Mouse (Mus musculus): ENCODE results near the gene Ech1.

DNA sequence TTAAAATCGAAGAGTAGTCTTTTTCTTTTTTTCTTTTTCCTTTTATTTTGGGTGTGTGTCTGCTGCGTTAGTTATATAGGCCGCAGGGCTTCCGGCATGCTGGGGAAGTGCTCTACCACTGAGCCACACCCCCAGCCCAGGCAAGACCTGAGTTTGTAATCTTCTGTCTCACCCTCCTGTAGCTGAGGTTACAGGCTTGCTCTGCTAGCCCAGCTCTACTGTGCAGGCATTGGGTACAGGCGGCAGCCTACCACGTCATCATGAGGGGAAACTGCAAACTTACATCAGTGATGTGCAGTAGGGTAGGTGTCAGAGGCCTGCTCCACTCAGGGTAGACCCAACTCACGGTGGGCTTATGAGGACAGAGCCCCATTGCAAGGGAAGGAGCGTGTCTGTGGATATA, 43.8 kb upstream of the Ech1 start:
- no peak for TF ChIP-seq POLR2A (IDR thresholded peaks at IDR 0.05; ENCODE audit: low read depth, low read length)
- TF ChIP-seq CTCF (IDR thresholded peaks at IDR 0.05; ENCODE audit: extremely low read depth, insufficient read length, insufficient replicate concordance, low read depth, low read length): no peak

Measured in small intestine, adult 2 months (tissue).